Mouse (Mus musculus): ENCODE measurements around the gene Adarb1.

GRCm38 (mm10) chr10:77284832-77285231 lies 133.2 kb downstream of the Adarb1 start:
- TF ChIP-seq MAX (IDR thresholded peaks at IDR 0.05) = no peak
- no peak for TF ChIP-seq CTCF (IDR thresholded peaks at IDR 0.05; ENCODE audit: control insufficient read depth, insufficient read depth, insufficient read length)
- no peak for TF ChIP-seq MYOD1 (IDR thresholded peaks at IDR 0.05; ENCODE audit: control insufficient read depth, insufficient read length, low read depth)
- no peak for TF ChIP-seq USF1 (IDR thresholded peaks at IDR 0.05; ENCODE audit: low read depth)
- no peak for TF ChIP-seq MYOG (IDR thresholded peaks at IDR 0.05; ENCODE audit: control insufficient read depth, extremely low read depth, insufficient read length)
